Mouse (Mus musculus): ENCODE measurements around the gene Olfr56.
"Not testable (repeated sequence)": the region's sequence is repeated elsewhere in the genome, so short reads cannot be mapped to it uniquely, and the experiment has no call there.

The Olfr56 gene

GRCm38 (mm10) chr11:49170576-49170975 is 191.9 kb downstream of the Olfr56 start:
- no peak for DNase-seq (ENCODE audit: low spot score)

DNA sequence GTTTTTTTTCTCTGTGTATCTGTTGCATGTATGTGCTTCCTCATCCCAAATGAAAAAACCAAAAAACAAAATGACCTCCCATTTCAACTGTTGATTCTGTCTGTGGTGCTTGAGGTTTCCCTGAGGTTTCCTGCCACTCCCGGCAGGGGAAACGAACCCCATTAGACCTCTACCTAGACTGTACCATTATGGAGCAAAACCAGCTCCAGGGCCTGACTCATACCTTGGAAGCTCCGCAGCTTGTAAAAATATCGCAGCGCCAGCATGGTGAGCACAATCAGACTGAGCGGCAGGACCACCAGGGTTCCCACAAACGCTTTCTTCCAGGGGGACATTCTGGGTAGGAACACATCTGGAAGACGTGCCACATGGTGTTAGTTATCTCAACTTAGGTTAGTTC is 196.7 kb downstream of the Olfr56 start:
- DNase-seq (ENCODE audit: low spot score) = no peak

DNA sequence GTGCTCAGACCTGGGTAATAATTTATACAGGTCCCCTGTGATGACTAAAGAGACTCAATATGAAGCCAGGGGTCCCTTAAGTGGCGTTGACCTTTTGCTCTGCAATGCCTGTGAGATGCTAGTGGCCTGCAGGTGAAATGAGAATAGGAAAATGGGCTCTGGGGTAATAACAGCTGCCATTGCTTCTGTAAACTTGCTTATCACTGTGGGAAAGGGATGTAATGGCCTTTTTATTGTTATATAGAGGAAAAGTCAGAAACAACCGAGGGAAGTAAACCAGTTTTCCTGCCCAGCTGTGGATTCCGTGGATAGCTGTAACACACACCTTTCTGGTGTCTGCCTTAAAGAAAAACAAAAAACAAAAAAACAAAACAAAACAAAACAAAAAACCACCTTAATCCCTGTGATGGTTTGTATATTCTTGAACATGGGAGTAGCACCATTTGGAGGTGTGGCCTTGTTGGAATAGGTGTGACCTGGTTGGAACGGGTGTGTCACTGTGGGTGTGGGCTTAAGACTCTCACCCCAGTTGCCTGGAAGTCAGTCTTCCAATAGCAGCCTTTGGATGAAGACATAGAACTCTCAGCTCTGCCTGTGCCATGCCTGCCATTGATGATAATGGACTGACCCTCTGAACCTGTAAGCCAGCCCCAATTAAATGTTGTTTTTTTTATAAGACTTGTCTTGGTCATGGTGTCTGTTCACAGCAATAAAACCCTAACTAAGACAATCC is 197.5 kb downstream of the Olfr56 start:
- DNase-seq (ENCODE audit: low spot score) = not testable (repeated sequence)

- no peak for DNase-seq (ENCODE audit: low spot score)
Measured at GRCm38 (mm10) chr11:49183172-49183571, 204.5 kb downstream of the Olfr56 start.

Data from testis, postnatal 14 days (tissue).